Mouse (Mus musculus) myocyte (in vitro differentiated cells): ENCODE measurements around the gene Plekhb2. TPM values are rescaled to one million over a fixed set of nuclear protein-coding genes. Genes with fewer than 3 reads are reported as not detected.

Experiments
- H3K27me3 ChIP-seq: one replicate; pipeline ENCODE4 v1.6.1; 2011; ENCODE audit not compliant: control insufficient read depth, insufficient read depth, insufficient read length
- H3K36me3 ChIP-seq: one replicate; pipeline ENCODE4 v1.6.1; 2011; ENCODE audit not compliant: control insufficient read depth, insufficient read depth
- H3K4me2 ChIP-seq: one replicate; pipeline ENCODE4 v1.6.1; 2011; ENCODE audit warnings: low read depth, control low read depth
- H3K4me3 ChIP-seq: one replicate; pipeline ENCODE4 v1.5.1; 2011; ENCODE audit warnings: mild to moderate bottlenecking, control low read depth, moderate library complexity
- H3K79me2 ChIP-seq: one replicate; pipeline ENCODE4 v1.6.1; 2011; ENCODE audit not compliant: control insufficient read depth, insufficient read depth
- H3ac ChIP-seq: one replicate; pipeline ENCODE4 v1.6.1; 2011; ENCODE audit not compliant: control insufficient read depth, insufficient read length
- CEBPB ChIP-seq: IDR thresholded peaks from 2 replicates; pipeline ENCODE4 v1.6.1; 2011; ENCODE audit warnings: mild to moderate bottlenecking, moderate library complexity; ENCODE audit not compliant: poor library complexity, insufficient read depth, severe bottlenecking
- E2F4 ChIP-seq: IDR thresholded peaks from one replicate; pipeline ENCODE4 v1.6.1; 2011; ENCODE audit warnings: mild to moderate bottlenecking, control low read depth, moderate library complexity; ENCODE audit not compliant: insufficient read depth
- MAX ChIP-seq: IDR thresholded peaks from one replicate; pipeline ENCODE4 v1.6.1; 2011; ENCODE audit warnings: low read depth, mild to moderate bottlenecking, control low read depth
- MYOD1 ChIP-seq, 3 experiments: IDR thresholded peaks; one replicate each; pipeline ENCODE4 v1.6.1; 2011; ENCODE audit warnings: control low read depth in 2 of 3, low read depth in 2 of 3, mild to moderate bottlenecking in 2 of 3, moderate library complexity in 1 of 3; ENCODE audit not compliant: insufficient read length in 2 of 3, control insufficient read depth in 1 of 3
- MYOG ChIP-seq, 3 experiments: IDR thresholded peaks; one replicate each; pipeline ENCODE4 v1.6.1; 2011; ENCODE audit warnings: control low read depth in 2 of 3, low read depth in 2 of 3, mild to moderate bottlenecking in 2 of 3; ENCODE audit not compliant: insufficient read length in 2 of 3, control insufficient read depth in 1 of 3, insufficient read depth in 1 of 3
- POLR2A ChIP-seq: IDR thresholded peaks from one replicate; pipeline ENCODE4 v1.6.1; 2011; ENCODE audit warnings: low read depth, mild to moderate bottlenecking, control low read depth, moderate library complexity; ENCODE audit not compliant: insufficient read length
- POLR2AphosphoS2 ChIP-seq: IDR thresholded peaks from one replicate; pipeline ENCODE4 v1.6.1; 2011; ENCODE audit warnings: low read depth, control low read depth; ENCODE audit not compliant: insufficient read length
- REST ChIP-seq: IDR thresholded peaks from one replicate; pipeline ENCODE4 v1.6.1; 2011; ENCODE audit warnings: mild to moderate bottlenecking, control low read depth, moderate library complexity; ENCODE audit not compliant: insufficient read depth, insufficient read length
- SRF ChIP-seq: IDR thresholded peaks from one replicate; pipeline ENCODE4 v1.6.1; 2011; ENCODE audit warnings: low read depth; ENCODE audit not compliant: control insufficient read depth, insufficient read length
- TCF12 ChIP-seq: IDR thresholded peaks from one replicate; pipeline ENCODE4 v1.6.1; 2011; ENCODE audit warnings: mild to moderate bottlenecking, control low read depth; ENCODE audit not compliant: poor library complexity, insufficient read depth, severe bottlenecking
- TCF3 ChIP-seq: IDR thresholded peaks from one replicate; pipeline ENCODE4 v1.6.1; 2011; ENCODE audit warnings: low read depth, control low read depth; ENCODE audit not compliant: insufficient read length
- USF1 ChIP-seq: IDR thresholded peaks from one replicate; pipeline ENCODE4 v1.6.1; 2011; ENCODE audit warnings: low read depth, mild to moderate bottlenecking, control low read depth, moderate library complexity
- polyA plus RNA-seq: library from polyadenylated mRNA; unstranded; fragments of >200 nt; fragmentation: generic; extraction: Trizol; gene quantifications from one replicate; pipeline ENCODE4 v1.2.1, GENCODE M21; 2012; ENCODE audit warnings: missing spikeins

Plekhb2 gene
- polyA plus RNA-seq, 1 experiment = 66.2 TPM

DNA sequence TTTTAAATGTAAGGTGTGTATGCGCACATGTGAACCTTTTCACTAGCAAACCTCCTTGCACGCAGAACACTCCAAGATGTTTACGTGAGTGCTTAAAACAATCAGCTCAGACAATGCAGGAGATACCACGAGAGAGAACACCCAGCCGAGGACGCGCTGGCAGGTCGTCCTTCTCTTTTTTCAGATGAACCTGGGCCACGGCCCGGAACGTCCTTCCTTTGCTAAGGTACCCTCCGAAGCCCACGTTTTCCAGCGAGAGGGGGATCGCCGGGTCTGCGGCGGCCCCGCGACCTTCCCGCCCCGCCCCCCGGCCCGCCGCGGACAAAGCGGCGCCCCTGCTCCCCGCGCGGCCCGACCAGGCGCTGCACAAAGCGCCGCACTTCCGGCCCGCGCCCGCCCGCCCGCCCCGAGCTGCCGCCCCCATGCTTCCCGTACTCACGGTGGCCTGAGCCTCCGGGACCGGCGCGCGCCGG, 7.4 kb upstream of the Plekhb2 start:
- Histone ChIP-seq H3K4me2 (peak overlapping the region; percentile 91), H3K4me3 (peak overlapping the region; percentile 84), H3ac (peak overlapping the region; percentile 68), H3K36me3 (no peaks in the 10 kb centered on the region), H3K79me2 (peaks cover 51% of the 10 kb centered on the region), H3K27me3 (no peaks in the 10 kb centered on the region)
- TF ChIP-seq MYOG (IDR thresholded peaks at IDR 0.05; ENCODE audit: control insufficient read depth in 1 of 3, insufficient read depth in 1 of 3, insufficient read length in 2 of 3, low read depth in 2 of 3) (no peak), POLR2AphosphoS2 (no peak), TCF3 (no peak), MAX (no peak), CEBPB (no peak), USF1 (no peak), SRF (no peak), E2F4 (no peak), POLR2A (no peak), TCF12 (no peak), REST (no peak), MYOD1 (IDR thresholded peaks at IDR 0.05; ENCODE audit: control insufficient read depth in 1 of 3, insufficient read length in 2 of 3, low read depth in 2 of 3) (no peak)

DNA sequence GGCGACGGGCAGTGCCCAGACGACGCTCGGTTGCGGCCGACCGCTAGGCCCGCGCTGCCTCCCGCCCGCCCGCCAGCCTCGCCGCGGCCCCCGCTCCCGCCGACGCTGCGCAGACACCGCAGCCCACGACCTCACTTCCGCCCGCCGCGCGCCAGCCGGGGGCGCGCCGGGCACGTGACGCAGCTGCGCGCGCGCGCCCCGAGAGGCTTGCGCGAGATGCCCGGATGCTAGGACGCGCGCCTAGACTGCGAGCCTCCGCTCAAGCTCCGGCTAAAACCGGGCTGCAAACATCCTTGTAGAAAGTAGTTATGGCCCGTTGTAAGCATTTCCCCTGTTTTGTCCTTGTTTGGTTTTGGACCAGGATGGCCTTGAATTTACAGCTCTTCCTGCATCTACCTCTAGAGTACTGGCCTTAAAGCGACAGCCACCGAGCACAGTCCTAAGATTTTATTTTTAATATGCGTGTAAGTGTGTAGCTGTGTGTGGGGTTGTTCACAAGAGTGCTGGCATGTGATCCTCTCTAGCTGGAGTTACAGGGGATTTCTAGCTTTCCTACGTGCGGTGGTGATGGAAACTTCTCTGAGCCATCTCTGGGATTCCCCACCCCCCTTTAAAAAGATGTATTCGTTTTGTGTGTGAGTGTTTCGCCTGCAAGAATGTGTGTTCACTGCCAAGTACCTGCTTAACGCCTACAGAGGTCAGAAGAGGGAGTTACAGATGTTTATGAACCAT, 6.7 kb upstream of the Plekhb2 start, which contains the start of gene Fam168b:
TSS of gene Fam168b (minus strand) at position 179 of the 732 bp plus-strand sequence.
- Histone ChIP-seq H3K36me3 (no peaks in the 10 kb centered on the region), H3K79me2 (peaks cover 44% of the 10 kb centered on the region), H3K4me2 (peak within 1 kb of the TSS; percentile 91), H3K4me3 (peak within 1 kb of the TSS; percentile 84), H3ac (peak within 1 kb of the TSS; percentile 68), H3K27me3 (no peaks in the 10 kb centered on the region)
- peak; percentile 91 for TF ChIP-seq USF1
- TF ChIP-seq TCF12 = no peak
- no peak for TF ChIP-seq CEBPB
- no peak for TF ChIP-seq MAX
- no peak for TF ChIP-seq REST
- peak; percentile 30 for TF ChIP-seq E2F4
- peak; percentile 16 for TF ChIP-seq TCF3
- peak in 1 of 3 experiments; percentile 55 for TF ChIP-seq MYOD1 (IDR thresholded peaks at IDR 0.05; ENCODE audit: control insufficient read depth in 1 of 3, insufficient read length in 2 of 3, low read depth in 2 of 3)
- peak; percentile 87 for TF ChIP-seq POLR2AphosphoS2
- peak in 1 of 3 experiments; percentile 69 for TF ChIP-seq MYOG (IDR thresholded peaks at IDR 0.05; ENCODE audit: control insufficient read depth in 1 of 3, insufficient read depth in 1 of 3, insufficient read length in 2 of 3, low read depth in 2 of 3)
- TF ChIP-seq POLR2A = peak; percentile 88
- no peak for TF ChIP-seq SRF

DNA sequence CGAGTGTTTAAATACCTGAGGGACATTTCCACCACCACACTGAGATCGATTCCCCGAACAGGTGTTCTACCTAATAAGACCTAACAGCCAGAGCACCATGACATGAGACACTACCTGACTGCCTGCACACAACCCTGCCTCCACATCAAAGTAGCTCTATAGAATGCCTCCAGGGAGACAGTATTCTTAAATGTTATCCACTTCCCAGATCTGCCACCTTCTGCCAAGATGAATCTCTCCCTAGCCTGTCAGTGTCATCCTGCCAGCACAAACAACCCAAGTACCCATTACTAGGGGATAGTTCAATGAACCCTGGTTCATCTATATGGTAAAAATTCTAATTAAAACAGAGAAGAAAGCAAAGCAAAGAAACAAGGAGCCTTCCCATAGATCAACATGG, 2.7 kb upstream of the Plekhb2 start:
- Histone ChIP-seq H3ac (no peak overlapping the region), H3K79me2 (peaks cover 22% of the 10 kb centered on the region), H3K27me3 (no peaks in the 10 kb centered on the region), H3K4me2 (no peak overlapping the region), H3K36me3 (no peaks in the 10 kb centered on the region), H3K4me3 (no peak overlapping the region)
- no peak for TF ChIP-seq TCF3
- no peak for TF ChIP-seq REST
- no peak for TF ChIP-seq E2F4
- TF ChIP-seq TCF12 = no peak
- no peak for TF ChIP-seq CEBPB
- TF ChIP-seq MAX = no peak
- no peak for TF ChIP-seq MYOG (IDR thresholded peaks at IDR 0.05; ENCODE audit: control insufficient read depth in 1 of 3, insufficient read depth in 1 of 3, insufficient read length in 2 of 3, low read depth in 2 of 3)
- TF ChIP-seq POLR2AphosphoS2 = no peak
- no peak for TF ChIP-seq USF1
- no peak for TF ChIP-seq MYOD1 (IDR thresholded peaks at IDR 0.05; ENCODE audit: control insufficient read depth in 1 of 3, insufficient read length in 2 of 3, low read depth in 2 of 3)

DNA sequence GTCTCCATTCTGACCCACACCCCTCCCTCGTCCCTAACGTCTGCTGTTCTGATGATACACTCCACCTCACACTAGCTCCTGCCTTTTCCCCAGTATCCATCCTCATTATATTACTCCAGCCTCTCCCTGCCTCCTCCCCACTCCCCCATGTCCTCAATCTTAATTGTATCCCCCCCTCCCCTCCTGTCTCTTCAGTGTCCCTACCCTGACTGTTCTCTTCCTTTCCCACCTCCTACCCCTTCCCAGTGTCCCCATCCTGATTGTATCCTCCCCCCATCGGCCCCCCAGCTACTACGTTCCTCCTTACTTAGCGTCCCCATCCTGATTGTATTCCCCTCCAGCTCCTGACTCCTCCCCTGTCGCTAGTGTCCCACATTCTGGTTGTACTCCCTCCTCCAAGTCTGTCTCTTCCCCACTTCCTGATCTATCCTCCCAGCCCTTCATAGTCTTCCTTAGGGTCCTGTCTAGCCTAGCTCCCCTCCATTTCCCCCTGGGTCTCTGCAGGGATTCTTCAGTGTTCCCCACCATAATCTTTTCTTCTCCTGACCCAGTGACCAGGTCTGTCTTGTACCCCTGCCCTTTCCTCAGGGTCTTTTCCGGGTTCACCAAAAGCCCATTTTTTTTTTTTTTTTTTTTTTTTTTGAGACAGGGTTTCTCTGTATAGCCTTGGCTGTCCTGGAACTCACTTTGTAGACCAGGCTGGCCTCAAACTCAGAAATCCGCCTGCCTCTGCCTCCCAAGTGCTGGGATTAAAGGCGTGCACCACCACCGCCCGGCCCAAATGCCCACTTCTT, 764 bp downstream of the Plekhb2 start:
- no peak for TF ChIP-seq MYOD1 (IDR thresholded peaks at IDR 0.05; ENCODE audit: control insufficient read depth in 1 of 3, insufficient read length in 2 of 3, low read depth in 2 of 3)
- TF ChIP-seq REST = no peak
- no peak for TF ChIP-seq TCF12
- TF ChIP-seq POLR2A = no peak
- no peak for TF ChIP-seq MAX
- TF ChIP-seq TCF3 = no peak
- no peak for TF ChIP-seq E2F4
- no peak for TF ChIP-seq SRF
- no peak for TF ChIP-seq MYOG (IDR thresholded peaks at IDR 0.05; ENCODE audit: control insufficient read depth in 1 of 3, insufficient read depth in 1 of 3, insufficient read length in 2 of 3, low read depth in 2 of 3)
- no peak for TF ChIP-seq CEBPB
- TF ChIP-seq USF1 = no peak
- TF ChIP-seq POLR2AphosphoS2 = no peak
- Histone ChIP-seq H3K4me2 (peak overlapping the region; percentile 93), H3ac (peak overlapping the region; percentile 3)

More for the DNA sequence above, 764 bp downstream of the Plekhb2 start:
- Histone ChIP-seq H3K36me3 (peaks cover 3% of the 10 kb centered on the region), H3K79me2 (peaks cover 45% of the 10 kb centered on the region), H3K27me3 (no peaks in the 10 kb centered on the region), H3K4me3 (peak overlapping the region; percentile 58)
